In the genomic region with DNA sequence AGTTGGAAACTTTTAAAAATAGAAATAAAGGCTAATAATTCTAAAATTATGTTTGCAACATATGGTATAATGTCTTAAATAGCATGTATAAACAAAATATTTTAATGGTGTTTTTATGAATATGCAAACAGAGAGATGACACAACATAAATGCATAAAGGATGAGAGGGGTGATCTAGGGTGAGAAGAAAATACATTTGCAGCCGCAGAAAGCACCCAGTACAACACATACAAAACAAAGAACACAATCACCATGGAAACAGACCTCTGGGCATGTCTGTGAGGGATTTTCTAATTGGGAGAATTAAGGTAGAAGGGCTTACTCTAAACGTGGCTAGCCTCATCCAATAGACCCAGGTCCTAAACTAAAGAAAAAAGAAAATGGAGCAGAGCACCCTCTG, we compare ENCODE assay signal across 24 mouse cellular contexts.
DNase-seq lines count a peak whose midpoint lies in the region; ATAC-seq and TF ChIP-seq lines count a peak whose summit lies in the region.
"Had no signal": no experiment of that assay in that cellular context is flagged by ENCODE, and none has a peak within 500 bp of the region (broad histone marks: within the 10 kb centered on the region; RNA-seq: fewer than 3 reads in every experiment).

No protein-coding gene starts in this region.

- H3K27me3 ChIP-seq in forebrain, embryonic 13.5 days: no peaks in the 10 kb centered on the region
- no peaks in the 10 kb centered on the region for H3K27me3 ChIP-seq in forebrain, embryonic 16.5 days (replicated peaks; ENCODE audit: control insufficient read depth, insufficient read depth, low read length)
- H3K27me3 ChIP-seq in kidney, embryonic 15.5 days: no peaks in the 10 kb centered on the region
- H3K27me3 ChIP-seq in kidney, adult 2 months (replicated peaks; ENCODE audit: control insufficient read depth, insufficient read depth, low read length): no peaks in the 10 kb centered on the region
- no peaks in the 10 kb centered on the region for H3K27me3 ChIP-seq in kidney, postnatal 0 days (ENCODE audit: insufficient read depth, low read length)
- no peaks in the 10 kb centered on the region for H3K27me3 ChIP-seq in myocyte (ENCODE audit: control insufficient read depth, insufficient read depth, insufficient read length)
- H3K27me3 ChIP-seq: CH12.LX; embryonic facial prominence, embryonic 12.5 days; Patski had no signal

- H3K79me2 ChIP-seq in myocyte (ENCODE audit: control insufficient read depth, insufficient read depth): no peaks in the 10 kb centered on the region

- no peaks in the 10 kb centered on the region for H3K36me3 ChIP-seq in forebrain, embryonic 13.5 days (ENCODE audit: poor library complexity, severe bottlenecking)
- no peaks in the 10 kb centered on the region for H3K36me3 ChIP-seq in forebrain, embryonic 16.5 days (ENCODE audit: control insufficient read depth, insufficient read depth)
- no peaks in the 10 kb centered on the region for H3K36me3 ChIP-seq in kidney, embryonic 15.5 days
- H3K36me3 ChIP-seq in kidney, adult 2 months (ENCODE audit: control insufficient read depth, insufficient read depth, low read length): no peaks in the 10 kb centered on the region
- no peaks in the 10 kb centered on the region for H3K36me3 ChIP-seq in kidney, postnatal 0 days (ENCODE audit: insufficient read depth, low read length)
- H3K36me3 ChIP-seq in myocyte (ENCODE audit: control insufficient read depth, insufficient read depth): no peaks in the 10 kb centered on the region
- H3K36me3 ChIP-seq: embryonic facial prominence, embryonic 10.5 days; embryonic facial prominence, embryonic 12.5 days; G1E had no signal

- no peak overlapping the region for H3K4me3 ChIP-seq in forebrain, embryonic 13.5 days
- no peak overlapping the region for H3K4me3 ChIP-seq in forebrain, embryonic 16.5 days (replicated peaks; ENCODE audit: low read length)
- no peak overlapping the region for H3K4me3 ChIP-seq in kidney, embryonic 15.5 days (replicated peaks)
- H3K4me3 ChIP-seq in kidney, adult 2 months (ENCODE audit: insufficient read depth, low read depth, low read length): no peak overlapping the region
- no peak overlapping the region for H3K4me3 ChIP-seq in kidney, postnatal 0 days (replicated peaks; ENCODE audit: low read depth, low read length)
- H3K4me3 ChIP-seq in myocyte: peak overlapping the region; percentile 10
- H3K4me3 ChIP-seq: embryonic facial prominence, embryonic 10.5 days; embryonic facial prominence, embryonic 12.5 days had no signal

- no peak for TF ChIP-seq CTCF in kidney, adult 2 months (conservative IDR thresholded peaks at IDR 0.05; ENCODE audit: insufficient read depth, insufficient read length, low read depth, low read length)
- TF ChIP-seq CTCF in kidney, postnatal 0 days (IDR thresholded peaks at IDR 0.05; ENCODE audit: low read depth): no peak

- H3K4me2 ChIP-seq in forebrain, embryonic 13.5 days: no peak overlapping the region
- H3K4me2 ChIP-seq in forebrain, embryonic 16.5 days (ENCODE audit: low read length): no peak overlapping the region
- H3K4me2 ChIP-seq in kidney, embryonic 15.5 days: no peak overlapping the region
- no peak overlapping the region for H3K4me2 ChIP-seq in kidney, postnatal 0 days (ENCODE audit: low read length)
- peak overlapping the region; percentile 67 for H3K4me2 ChIP-seq in myocyte (ENCODE audit: low read depth)
- H3K4me2 ChIP-seq: embryonic facial prominence, embryonic 12.5 days had no signal

- WGBS in forebrain, embryonic 13.5 days: 19% methylated on average over 2 of the region's 2 CpGs
- 27% methylated on average over 2 of the region's 2 CpGs for WGBS in forebrain, embryonic 16.5 days
- 48% methylated on average over 2 of the region's 2 CpGs for WGBS in kidney, embryonic 15.5 days
- 68% methylated on average over 2 of the region's 2 CpGs for WGBS in kidney, adult 2 months
- 51% methylated on average over 2 of the region's 2 CpGs for WGBS in kidney, postnatal 0 days

- H3K9ac ChIP-seq in forebrain, embryonic 13.5 days: no peak overlapping the region
- H3K9ac ChIP-seq in forebrain, embryonic 16.5 days (replicated peaks; ENCODE audit: low read depth, low read length): no peak overlapping the region
- H3K9ac ChIP-seq in kidney, embryonic 15.5 days: no peak overlapping the region
- H3K9ac ChIP-seq in kidney, postnatal 0 days (ENCODE audit: low read depth, low read length): no peak overlapping the region
- H3K9ac ChIP-seq: embryonic facial prominence, embryonic 12.5 days had no signal

- no peak overlapping the region for H3K27ac ChIP-seq in forebrain, embryonic 13.5 days
- H3K27ac ChIP-seq in forebrain, embryonic 16.5 days (ENCODE audit: low read length): no peak overlapping the region
- peak overlapping the region; percentile 69 for H3K27ac ChIP-seq in kidney, embryonic 15.5 days
- H3K27ac ChIP-seq in kidney, adult 2 months (ENCODE audit: insufficient read depth, low read depth, low read length): no peak overlapping the region
- peak overlapping the region; percentile 44 for H3K27ac ChIP-seq in kidney, postnatal 0 days
- H3K27ac ChIP-seq: embryonic facial prominence, embryonic 10.5 days; embryonic facial prominence, embryonic 12.5 days had no signal

- no peaks in the 10 kb centered on the region for H3K9me3 ChIP-seq in forebrain, embryonic 13.5 days (replicated peaks)
- no peaks in the 10 kb centered on the region for H3K9me3 ChIP-seq in forebrain, embryonic 16.5 days (ENCODE audit: control insufficient read depth, low read length)
- H3K9me3 ChIP-seq in kidney, embryonic 15.5 days (replicated peaks): no peaks in the 10 kb centered on the region
- H3K9me3 ChIP-seq in kidney, postnatal 0 days (replicated peaks; ENCODE audit: low read length): no peaks in the 10 kb centered on the region
- H3K9me3 ChIP-seq: embryonic facial prominence, embryonic 10.5 days; embryonic facial prominence, embryonic 12.5 days; G1E had no signal

- TF ChIP-seq POLR2A in kidney, adult 2 months (IDR thresholded peaks at IDR 0.05; ENCODE audit: low read depth, low read length): no peak
- TF ChIP-seq POLR2A in myocyte (IDR thresholded peaks at IDR 0.05; ENCODE audit: insufficient read length, low read depth): no peak

- DNase-seq in kidney, adult 2 months: no peak
- DNase-seq in kidney, postnatal 0 days (ENCODE audit: low spot score): no peak
- DNase-seq in kidney, adult 11 months: no peak
- DNase-seq: adrenal gland, adult 8-10 months; adrenal gland, postnatal 14 days; adrenal gland, postnatal 36 days; B cell, adult 2 months; cerebellum, adult 11-12 months; cerebellum, adult 2 months; cerebellum, adult 9-10 months; cerebellum, postnatal 10 days; cerebellum, postnatal 25 days had no signal

- peaks cover 2% of the 10 kb centered on the region; the same call in 1 of the 2 replicates for H3K4me1 ChIP-seq in forebrain, embryonic 13.5 days
- no peaks in the 10 kb centered on the region for H3K4me1 ChIP-seq in forebrain, embryonic 16.5 days (replicated peaks; ENCODE audit: control insufficient read depth, insufficient read depth, low read length)
- H3K4me1 ChIP-seq in kidney, embryonic 15.5 days: no peaks in the 10 kb centered on the region
- H3K4me1 ChIP-seq in kidney, adult 2 months (ENCODE audit: control insufficient read depth, insufficient read depth, low read length): no peaks in the 10 kb centered on the region
- no peaks in the 10 kb centered on the region for H3K4me1 ChIP-seq in kidney, postnatal 0 days (replicated peaks; ENCODE audit: insufficient read depth, low read length)
- H3K4me1 ChIP-seq: embryonic facial prominence, embryonic 10.5 days; embryonic facial prominence, embryonic 12.5 days had no signal

- ATAC-seq in forebrain, embryonic 13.5 days: peak; percentile 43; the same call in 1 of the 2 replicates
- no peak for ATAC-seq in forebrain, embryonic 16.5 days
- peak; percentile 69; the same call in 1 of the 2 replicates for ATAC-seq in kidney, embryonic 15.5 days (replicated peaks; ENCODE audit: low FRiP score)
- no peak for ATAC-seq in kidney, postnatal 0 days (replicated peaks; ENCODE audit: low FRiP score, low read depth)
- ATAC-seq: activated CD4-positive, CD25-positive, alpha-beta regulatory T cell, adult 4 months; CD4-positive, CD25-positive, alpha-beta regulatory T cell, adult 4 months; forebrain, embryonic 14.5 days; Patski had no signal

- H3ac ChIP-seq in myocyte (ENCODE audit: control insufficient read depth, insufficient read length): no peak overlapping the region

TF ChIP-seq in myocyte, 11 proteins besides CTCF, POLR2A, EP300 and RAD21:
- no peak for TF ChIP-seq USF1 (IDR thresholded peaks at IDR 0.05; ENCODE audit: low read depth)
- no peak for TF ChIP-seq E2F4 (IDR thresholded peaks at IDR 0.05; ENCODE audit: insufficient read depth)
- no peak for TF ChIP-seq CEBPB (IDR thresholded peaks at IDR 0.05; ENCODE audit: insufficient read depth, poor library complexity, severe bottlenecking)
- no peak for TF ChIP-seq TCF3 (IDR thresholded peaks at IDR 0.05; ENCODE audit: insufficient read length, low read depth)
- TF ChIP-seq REST (IDR thresholded peaks at IDR 0.05; ENCODE audit: insufficient read depth, insufficient read length): no peak
- TF ChIP-seq POLR2AphosphoS2 (IDR thresholded peaks at IDR 0.05; ENCODE audit: insufficient read length, low read depth): no peak
- TF ChIP-seq TCF12 (IDR thresholded peaks at IDR 0.05; ENCODE audit: insufficient read depth, poor library complexity, severe bottlenecking): no peak
- TF ChIP-seq MYOG (IDR thresholded peaks at IDR 0.05; ENCODE audit: control insufficient read depth in 1 of 3, insufficient read depth in 1 of 3, insufficient read length in 2 of 3, low read depth in 2 of 3): no peak
TF ChIP-seq in myocyte: peak in this region for 0.

Comparison
In these comparisons a context has a peak if more than half of its experiments do, and no peak if none do; other contexts are left out.
1. ATAC-seq: peak in forebrain, embryonic 13.5 days (single experiment) and kidney, embryonic 15.5 days (single experiment); none in forebrain, embryonic 16.5 days (single experiment) and kidney, postnatal 0 days (single experiment).
2. H3K27ac ChIP-seq: peak in kidney, embryonic 15.5 days (single experiment) and kidney, postnatal 0 days (single experiment); none in forebrain, embryonic 13.5 days (single experiment), forebrain, embryonic 16.5 days (single experiment) and kidney, adult 2 months (single experiment).